ENCODE assay signal across 9 mouse cellular contexts in the genomic region with DNA sequence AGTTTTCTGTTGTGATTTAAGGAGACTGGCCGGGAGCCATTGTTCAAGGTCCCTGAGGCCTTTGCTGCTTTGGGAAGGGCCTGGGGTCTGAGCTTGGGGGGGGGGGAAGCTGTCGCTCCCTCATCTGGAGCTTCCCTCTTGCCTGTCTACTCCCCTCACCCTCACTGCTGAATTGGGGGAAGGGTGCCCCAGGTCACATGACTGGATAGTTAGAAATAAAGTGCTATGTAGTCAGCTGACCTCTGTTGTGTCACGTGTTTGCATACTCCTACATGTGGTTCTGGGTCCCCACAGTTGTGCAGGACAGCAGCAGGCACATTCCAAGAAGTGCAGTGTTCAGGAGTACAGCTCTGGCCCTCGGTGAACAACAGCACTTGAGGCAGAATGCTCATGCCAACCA. TPM values are rescaled to one million over a fixed set of nuclear protein-coding genes. Genes with fewer than 3 reads are reported as not detected.
DNase-seq lines count a peak whose midpoint lies in the region; ATAC-seq and TF ChIP-seq lines count a peak whose summit lies in the region.
"Had no signal": no experiment of that assay in that cellular context is flagged by ENCODE, and none has a peak within 500 bp of the region (broad histone marks: within the 10 kb centered on the region; RNA-seq: fewer than 3 reads in every experiment).

No protein-coding gene starts in this region.

- H3K27me3 ChIP-seq in kidney, embryonic 14.5 days (ENCODE audit: control insufficient read depth, insufficient read depth, low read length), result no peaks in the 10 kb centered on the region
- no peaks in the 10 kb centered on the region for H3K27me3 ChIP-seq in forebrain, embryonic 14.5 days (replicated peaks; ENCODE audit: control insufficient read depth, insufficient read depth, low read length)
- H3K27me3 ChIP-seq in intestine, postnatal 0 days (replicated peaks; ENCODE audit: control insufficient read depth, insufficient read depth, low read length), result no peaks in the 10 kb centered on the region
- no peaks in the 10 kb centered on the region for H3K27me3 ChIP-seq in midbrain, postnatal 0 days (ENCODE audit: insufficient read depth, low read length)
- H3K27me3 ChIP-seq: Patski had no signal

- no peak overlapping the region for H3K9ac ChIP-seq in kidney, embryonic 14.5 days (ENCODE audit: low read depth, low read length)
- no peak overlapping the region; the same call in 1 of the 2 replicates for H3K9ac ChIP-seq in forebrain, embryonic 14.5 days (ENCODE audit: low read length)
- H3K9ac ChIP-seq in intestine, postnatal 0 days (ENCODE audit: low read depth, low read length), result no peak overlapping the region
- H3K9ac ChIP-seq in midbrain, postnatal 0 days (replicated peaks; ENCODE audit: low read length, poor library complexity, severe bottlenecking), result no peak overlapping the region

- H3K4me2 ChIP-seq in kidney, embryonic 14.5 days (replicated peaks; ENCODE audit: low read depth, low read length), result no peak overlapping the region
- no peak overlapping the region for H3K4me2 ChIP-seq in forebrain, embryonic 14.5 days (ENCODE audit: low read length)
- H3K4me2 ChIP-seq in intestine, postnatal 0 days (replicated peaks; ENCODE audit: low read depth), result no peak overlapping the region
- no peak overlapping the region for H3K4me2 ChIP-seq in midbrain, postnatal 0 days (ENCODE audit: low read depth, low read length, poor library complexity, severe bottlenecking)

- TF ChIP-seq CTCF in intestine, postnatal 0 days (IDR thresholded peaks at IDR 0.05; ENCODE audit: low read depth), result no peak
- TF ChIP-seq CTCF in midbrain, postnatal 0 days (IDR thresholded peaks at IDR 0.05), result no peak

- H3K4me1 ChIP-seq in kidney, embryonic 14.5 days (ENCODE audit: control insufficient read depth, insufficient read depth, low read length), result peaks cover 17% of the 10 kb centered on the region; the same call in 1 of the 2 replicates
- H3K4me1 ChIP-seq in forebrain, embryonic 14.5 days (ENCODE audit: control insufficient read depth, insufficient read depth, low read length), result peaks cover 15% of the 10 kb centered on the region
- peaks cover 4% of the 10 kb centered on the region for H3K4me1 ChIP-seq in intestine, postnatal 0 days (replicated peaks; ENCODE audit: control insufficient read depth, insufficient read depth, low read length)
- H3K4me1 ChIP-seq in midbrain, postnatal 0 days (ENCODE audit: insufficient read depth, low read length), result peaks cover 2% of the 10 kb centered on the region; the same call in 1 of the 2 replicates

- H3K36me3 ChIP-seq in kidney, embryonic 14.5 days (ENCODE audit: control insufficient read depth, insufficient read depth, low read length), result peaks cover 38% of the 10 kb centered on the region
- peaks cover 49% of the 10 kb centered on the region for H3K36me3 ChIP-seq in forebrain, embryonic 14.5 days (ENCODE audit: control insufficient read depth, insufficient read depth, low read length)
- H3K36me3 ChIP-seq in intestine, postnatal 0 days (ENCODE audit: control insufficient read depth, insufficient read depth), result peaks cover 42% of the 10 kb centered on the region
- peaks cover 36% of the 10 kb centered on the region for H3K36me3 ChIP-seq in midbrain, postnatal 0 days (ENCODE audit: insufficient read depth, low read length)

- WGBS in kidney, embryonic 14.5 days, result 58% methylated on average over 4 of the region's 4 CpGs
- 77% methylated on average over 4 of the region's 4 CpGs for WGBS in forebrain, embryonic 14.5 days
- WGBS in intestine, postnatal 0 days, result 55% methylated on average over 4 of the region's 4 CpGs
- 60% methylated on average over 4 of the region's 4 CpGs for WGBS in midbrain, postnatal 0 days

- peak overlapping the region; percentile 4; the same call in 1 of the 2 replicates for H3K27ac ChIP-seq in kidney, embryonic 14.5 days (ENCODE audit: low read depth, low read length)
- peak overlapping the region; percentile 81 for H3K27ac ChIP-seq in forebrain, embryonic 14.5 days (ENCODE audit: low read depth, low read length)
- H3K27ac ChIP-seq in intestine, postnatal 0 days (ENCODE audit: low read depth, low read length), result peak overlapping the region; percentile 36
- peak overlapping the region; percentile 74 for H3K27ac ChIP-seq in midbrain, postnatal 0 days (ENCODE audit: low read depth, low read length)

- DNase-seq in kidney, adult 11 months, result no peak
- no peak for DNase-seq in forebrain, embryonic 14.5 days (ENCODE audit: low spot score)
- DNase-seq in midbrain, postnatal 0 days (ENCODE audit: low spot score), result peak; percentile 7
- DNase-seq in left cerebral cortex, postnatal 4 days, result no peak
- no peak for DNase-seq in layer of hippocampus, adult 18-20 months (ENCODE audit: low spot score in 2 of 2)
- no peak for DNase-seq in testis, postnatal 14 days (ENCODE audit: low spot score)

- H3K4me3 ChIP-seq in kidney, embryonic 14.5 days (ENCODE audit: low read length), result no peak overlapping the region
- H3K4me3 ChIP-seq in forebrain, embryonic 14.5 days (ENCODE audit: low read depth, low read length), result no peak overlapping the region
- no peak overlapping the region for H3K4me3 ChIP-seq in intestine, postnatal 0 days (ENCODE audit: low read depth, low read length)
- no peak overlapping the region for H3K4me3 ChIP-seq in midbrain, postnatal 0 days (ENCODE audit: low read depth, low read length)

- no peaks in the 10 kb centered on the region for H3K9me3 ChIP-seq in kidney, embryonic 14.5 days (ENCODE audit: control insufficient read depth, low read length)
- no peaks in the 10 kb centered on the region for H3K9me3 ChIP-seq in forebrain, embryonic 14.5 days (replicated peaks; ENCODE audit: control insufficient read depth, low read length)
- H3K9me3 ChIP-seq in intestine, postnatal 0 days (ENCODE audit: control insufficient read depth), result no peaks in the 10 kb centered on the region
- H3K9me3 ChIP-seq in midbrain, postnatal 0 days (ENCODE audit: low read length), result no peaks in the 10 kb centered on the region

- peak; percentile 47 for ATAC-seq in kidney, embryonic 14.5 days (ENCODE audit: low FRiP score, low TSS enrichment)
- ATAC-seq in forebrain, embryonic 14.5 days, result no peak
- ATAC-seq in intestine, postnatal 0 days, result no peak
- 0 out of 2 replicates have a peak, but pooled peaks have one; percentile 22 for ATAC-seq in midbrain, postnatal 0 days (ENCODE audit: low FRiP score)
- ATAC-seq: Patski had no signal

- intact Hi-C loops in left cerebral cortex, postnatal 4 days (cut with DNase I), result no loop called here

RNA-seq across cellular contexts. Expression of a gene that starts 15.7 kb away (rescaled TPM):
- 79.1 and 98.3 TPM in 2 replicates for polyA plus RNA-seq in kidney, embryonic 14.5 days (2014; fragmentation: Nextera tagmentation; extraction: Ambion mirVana)
- polyA plus RNA-seq in forebrain, embryonic 14.5 days (2014; fragmentation: Nextera tagmentation; extraction: Ambion mirVana), result 150 and 151 TPM in 2 replicates
- 62.2 and 64.8 TPM in 2 replicates for polyA plus RNA-seq in intestine, postnatal 0 days (2015; fragmentation: Nextera tagmentation; extraction: Ambion mirVana)
- 78.2 and 83.4 TPM in 2 replicates for total RNA-seq in midbrain, postnatal 0 days (2014; rRNA removed)
- 84.2 and 84.9 TPM in 2 replicates for polyA plus RNA-seq in midbrain, postnatal 0 days (2015; fragmentation: Nextera tagmentation; extraction: Ambion mirVana)
- total RNA-seq in left cerebral cortex, postnatal 4 days (2021), result 10 to 100 TPM; 36.6 to 40.0 TPM
- 10 to 100 TPM; 51.4 to 54.6 TPM for total RNA-seq in layer of hippocampus, adult 18-20 months (2021)

RNA-seq across cellular contexts. Expression of a gene that starts 15.9 kb away (rescaled TPM):
- 10.8 and 17.4 TPM in 2 replicates for polyA plus RNA-seq in kidney, embryonic 14.5 days (2014; fragmentation: Nextera tagmentation; extraction: Ambion mirVana)
- polyA plus RNA-seq in forebrain, embryonic 14.5 days (2014; fragmentation: Nextera tagmentation; extraction: Ambion mirVana), result 22.1 and 32.1 TPM in 2 replicates
- polyA plus RNA-seq in intestine, postnatal 0 days (2015; fragmentation: Nextera tagmentation; extraction: Ambion mirVana), result 11.5 and 13.5 TPM in 2 replicates
- total RNA-seq in midbrain, postnatal 0 days (2014; rRNA removed), result 39.2 and 41.5 TPM in 2 replicates
- polyA plus RNA-seq in midbrain, postnatal 0 days (2015; fragmentation: Nextera tagmentation; extraction: Ambion mirVana), result 27.6 and 29.9 TPM in 2 replicates
- 10 to 100 TPM; 53.5 to 58.1 TPM for total RNA-seq in left cerebral cortex, postnatal 4 days (2021)
- 10 to 100 TPM; 81.6 to 89.6 TPM for total RNA-seq in layer of hippocampus, adult 18-20 months (2021)

RNA-seq across cellular contexts. Expression of a gene that starts 55.2 kb away (rescaled TPM):
- 15.3 and 28.6 TPM in 2 replicates for polyA plus RNA-seq in kidney, embryonic 14.5 days (2014; fragmentation: Nextera tagmentation; extraction: Ambion mirVana)
- 13.8 and 15.9 TPM in 2 replicates for polyA plus RNA-seq in forebrain, embryonic 14.5 days (2014; fragmentation: Nextera tagmentation; extraction: Ambion mirVana)
- 14.9 and 15.7 TPM in 2 replicates for polyA plus RNA-seq in intestine, postnatal 0 days (2015; fragmentation: Nextera tagmentation; extraction: Ambion mirVana)
- 30.6 and 36.2 TPM in 2 replicates for total RNA-seq in midbrain, postnatal 0 days (2014; rRNA removed)
- 17.9 TPM in 2 replicates for polyA plus RNA-seq in midbrain, postnatal 0 days (2015; fragmentation: Nextera tagmentation; extraction: Ambion mirVana)
- 10 to 100 TPM; 33.9 to 42.1 TPM for total RNA-seq in left cerebral cortex, postnatal 4 days (2021)
- 10 to 100 TPM; 28.9 to 29.9 TPM for total RNA-seq in layer of hippocampus, adult 18-20 months (2021)

Comparison
In these comparisons a context has a peak if more than half of its experiments do, and no peak if none do; other contexts are left out.
1. ATAC-seq: peak in kidney, embryonic 14.5 days (single experiment) and midbrain, postnatal 0 days (single experiment); none in forebrain, embryonic 14.5 days (single experiment) and intestine, postnatal 0 days (single experiment).
2. H3K27ac ChIP-seq: peak in every context shown above with its lines; median percentile 81 in forebrain, embryonic 14.5 days; 74 in midbrain, postnatal 0 days; 36 in intestine, postnatal 0 days; 4 in kidney, embryonic 14.5 days.